Mouse (Mus musculus): ENCODE data around the gene Gja3. TPM values are rescaled to one million over a fixed set of nuclear protein-coding genes. Genes with fewer than 3 reads are reported as not detected.
"Not testable (repeated sequence)": the region's sequence is repeated elsewhere in the genome, so short reads cannot be mapped to it uniquely, and the experiment has no call there.

The Gja3 gene
- total RNA-seq, 4 experiments from 2014 or later, result 0.18 to 0.61 (median 0.33) TPM

GRCm38 (mm10) chr14:57034926-57035498 lies 22.9 kb downstream of the Gja3 start:
- DNase-seq (ENCODE audit: low spot score in 2 of 2), result no peak

- no peak for DNase-seq (ENCODE audit: low spot score in 2 of 2)
Measured at GRCm38 (mm10) chr14:57034135-57034534, 23.8 kb downstream of the Gja3 start.

- DNase-seq (ENCODE audit: low spot score in 2 of 2), result no peak
Measured at GRCm38 (mm10) chr14:57032850-57033249, 25.1 kb downstream of the Gja3 start.

- DNase-seq (ENCODE audit: low spot score in 2 of 2), result no peak
Measured at GRCm38 (mm10) chr14:57018436-57018835, 39.5 kb downstream of the Gja3 start.

- DNase-seq (ENCODE audit: low spot score in 2 of 2), result not testable (repeated sequence)
Measured at GRCm38 (mm10) chr14:57016806-57017205, 41.1 kb downstream of the Gja3 start.

GRCm38 (mm10) chr14:56988621-56989020 lies 69.3 kb downstream of the Gja3 start:
- no peak for DNase-seq (ENCODE audit: low spot score in 2 of 2)

Other genes with a start within 250 kb of the Gja3 start
- 10 to 100 TPM; 27.9 to 37.3 (median 34.4) TPM for gene Zmym5, start 246.4 kb downstream of the Gja3 start, total RNA-seq (2022)
- gene Zmym2, start 171.4 kb downstream of the Gja3 start, total RNA-seq (2022), result 100 to 1,000 TPM in 1 of 4 experiments, 10 to 100 TPM in 3; 92.2 to 100 (median 97.3) TPM
- 10 to 100 TPM in 3 of 4 experiments, 1 to 10 TPM in 1; 9.1 to 14.5 (median 10.3) TPM for gene Gjb2, start 46.6 kb upstream of the Gja3 start, total RNA-seq (2022)
- 1 to 10 TPM in 2 of 4 experiments, under 1 TPM in 2; 0.41 to 1.0 (median 0.83) TPM for gene Gm4491, start 57.8 kb upstream of the Gja3 start, total RNA-seq (2022)
- gene Gjb6, start 75.5 kb upstream of the Gja3 start, total RNA-seq (2022), result 100 to 1,000 TPM in 3 of 4 experiments, 10 to 100 TPM in 1; 82.3 to 115 (median 104) TPM